Mouse (Mus musculus) adrenal gland, adult 2 months (tissue): ENCODE results near the gene Ostn. TPM values are rescaled to one million over a fixed set of nuclear protein-coding genes. Genes with fewer than 3 reads are reported as not detected.
"Not testable (repeated sequence)": the region's sequence is repeated elsewhere in the genome, so short reads cannot be mapped to it uniquely, and the experiment has no call there.

Experiments
- DNase-seq: peaks from one replicate; pipeline ENCODE4 v3.0.0; 2021
- long read RNA-seq: library from polyadenylated mRNA; stranded (forward); transcript quantifications from one replicate; pipeline ENCODE4 v2.0.0, GENCODE M21; 2021
- polyA plus RNA-seq: library from polyadenylated mRNA; depleted of rRNA; stranded (reverse); fragments of >200 nt; gene quantifications from 2 replicates; pipeline ENCODE4 v1.2.3, GENCODE M21; 2012; rRNA removed
- total RNA-seq, 2 experiments: library from RNA; stranded (reverse); gene quantifications; 2 replicates each; pipeline ENCODE4 v1.2.3; 2021

Gene Ostn
- total RNA-seq, result not detected
- not detected in 2 replicates for polyA plus RNA-seq
- long read RNA-seq, result 0 reads

DNA sequence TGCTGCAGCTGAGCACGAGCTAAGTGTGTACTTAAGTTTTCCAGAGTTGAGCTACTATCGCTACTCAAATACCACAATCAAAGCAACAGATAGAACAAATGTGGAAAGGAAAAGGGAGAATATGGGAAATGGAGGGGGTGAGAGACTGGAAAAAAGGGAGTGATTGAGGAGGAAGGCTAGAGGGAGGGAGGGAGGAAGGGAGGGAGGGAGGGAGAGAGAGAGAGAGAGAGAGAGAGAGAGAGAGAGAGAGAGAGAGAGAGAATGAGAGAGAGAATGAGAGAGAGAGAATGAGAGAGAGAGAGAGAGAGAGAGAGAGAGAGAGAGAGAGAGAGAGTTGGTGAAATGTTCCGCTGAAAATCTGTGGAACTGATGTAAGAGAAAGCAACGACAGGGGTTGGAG is at the start of gene Ostn:
Gene Ostn (plus strand): TSS at position 301 of the 400 bp plus-strand sequence.
- not testable (repeated sequence) for DNase-seq

DNA sequence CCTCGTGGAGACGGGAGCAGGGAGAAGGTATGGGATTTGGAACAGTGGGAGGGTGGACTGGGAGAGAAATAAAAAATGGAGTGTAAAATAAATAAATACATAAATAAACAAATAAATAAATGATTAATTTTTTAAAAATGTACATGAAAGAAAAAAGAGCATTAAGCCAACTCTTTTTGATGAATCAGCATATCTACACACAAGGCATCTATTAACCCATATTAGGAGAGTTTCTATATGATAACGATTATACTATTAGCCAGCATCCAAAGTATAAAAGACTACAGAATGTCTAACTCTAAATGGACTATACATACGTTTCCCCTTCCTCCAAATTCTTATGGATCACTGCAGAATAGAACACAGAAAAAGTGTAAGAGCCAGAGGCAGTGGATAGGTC is 38.5 kb upstream of the Ostn start:
- no peak for DNase-seq

DNA sequence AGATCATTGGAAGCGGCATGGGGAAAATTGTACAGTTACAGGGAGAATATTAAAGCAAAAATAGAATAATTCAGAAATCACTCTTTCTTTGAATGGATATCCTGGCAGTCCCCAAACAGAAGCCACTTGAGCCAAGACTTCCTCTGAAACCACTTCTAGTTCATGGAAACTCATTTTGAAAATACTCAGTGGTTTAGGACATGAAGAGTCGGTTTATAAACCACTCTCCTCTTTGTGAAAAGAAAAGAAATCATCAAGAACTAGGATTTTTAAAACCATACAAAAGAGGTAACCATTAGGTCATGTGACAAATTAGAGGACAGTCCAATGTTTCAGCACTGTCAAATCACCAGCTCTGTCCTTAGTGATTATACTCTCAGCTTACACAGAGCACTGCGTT is 19.9 kb upstream of the Ostn start:
- DNase-seq, result no peak

DNA sequence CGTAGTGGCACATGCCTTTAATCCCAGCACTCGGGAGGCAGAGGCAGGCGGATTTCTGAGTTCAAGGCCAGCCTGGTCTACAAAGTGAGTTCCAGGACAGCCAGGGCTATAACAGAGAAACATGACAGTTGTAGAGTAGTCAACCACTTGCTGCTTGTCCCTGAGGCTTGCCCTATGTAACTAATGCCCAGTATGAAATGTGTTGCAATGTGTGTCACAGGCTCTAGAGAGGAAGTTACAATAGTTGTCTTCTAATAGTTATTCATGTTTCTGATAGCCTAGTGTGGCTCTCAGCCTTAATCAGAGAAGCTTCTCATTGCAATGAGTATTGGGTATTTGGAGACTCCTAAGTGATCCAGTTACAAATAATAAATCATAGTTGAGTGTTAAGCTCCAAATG is 10.8 kb upstream of the Ostn start:
- DNase-seq, result no peak

DNA sequence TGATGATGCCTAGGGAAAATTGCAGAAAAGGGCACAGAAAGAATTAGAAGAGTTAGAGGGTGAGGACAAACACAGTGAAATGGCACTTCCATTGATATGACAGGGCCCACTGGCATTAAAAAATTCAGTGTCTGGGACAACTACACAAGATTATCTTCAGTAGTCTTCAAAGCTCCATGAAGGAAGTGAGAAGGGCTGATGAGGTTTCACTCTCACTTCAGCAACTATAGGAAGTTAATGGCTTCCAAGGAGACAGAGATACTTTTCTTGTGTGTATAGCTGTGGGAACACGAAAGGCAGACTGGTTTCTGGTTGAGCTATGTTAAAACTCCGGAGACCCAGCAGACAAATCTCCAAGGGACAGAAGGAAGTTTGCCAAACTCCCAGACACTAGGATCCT is 10.4 kb upstream of the Ostn start:
- DNase-seq, result no peak

DNA sequence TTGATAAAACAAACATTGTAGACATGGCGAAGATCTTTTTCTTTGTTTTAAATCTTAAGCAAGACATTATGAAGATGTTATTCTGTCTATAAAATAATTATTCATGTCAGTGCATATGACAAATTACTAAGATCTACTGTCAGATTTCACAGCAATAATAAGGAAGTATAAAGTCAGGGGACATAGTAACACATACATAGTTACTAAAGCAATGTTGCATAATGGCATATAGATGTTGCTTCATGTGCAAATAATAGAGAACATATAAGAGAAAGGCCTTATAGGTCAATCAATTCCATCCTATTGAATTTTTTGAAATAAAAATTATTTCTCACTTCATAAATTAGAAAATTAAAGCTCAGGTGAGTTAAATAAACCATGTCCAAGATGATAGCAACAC is 11.8 kb downstream of the Ostn start:
- DNase-seq, result no peak

DNA sequence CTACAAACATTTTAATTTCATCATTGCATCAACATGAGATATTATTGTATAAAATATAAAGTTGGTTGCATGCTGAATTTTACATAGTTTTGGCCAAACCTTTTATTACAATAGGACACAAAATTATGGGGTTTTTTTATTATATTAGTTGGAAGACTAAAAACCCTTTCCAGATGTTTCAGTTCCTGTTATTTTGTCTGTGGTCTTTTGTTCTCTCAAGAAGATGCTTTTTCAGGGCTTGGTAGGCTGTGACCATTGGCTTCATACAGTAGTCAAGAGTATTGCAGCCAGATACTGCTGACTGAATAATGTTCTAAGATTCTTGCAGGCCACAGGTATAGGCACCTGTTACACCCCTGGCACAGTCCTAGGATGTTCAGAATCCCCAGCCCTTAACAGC is 14.8 kb downstream of the Ostn start:
- no peak for DNase-seq

DNA sequence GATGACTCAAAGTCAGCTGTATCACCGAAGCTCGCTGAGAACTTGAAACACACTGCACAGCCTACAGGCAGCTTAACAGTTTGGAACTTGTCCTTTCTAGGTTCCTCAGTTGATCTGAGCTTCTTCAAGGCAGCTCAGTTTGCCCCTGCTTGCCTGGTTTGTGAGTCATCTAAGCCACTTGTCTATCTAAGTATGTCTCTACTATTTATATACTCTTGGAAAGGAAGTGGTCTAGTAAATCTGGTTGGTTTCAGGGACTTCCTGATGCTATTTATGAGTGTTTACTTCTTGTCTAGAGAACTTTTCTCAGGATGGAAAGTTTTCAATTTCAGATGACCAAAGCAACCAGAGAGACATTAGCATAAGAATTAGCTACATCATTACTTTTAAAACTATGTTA is 19.2 kb downstream of the Ostn start:
- DNase-seq, result no peak

DNA sequence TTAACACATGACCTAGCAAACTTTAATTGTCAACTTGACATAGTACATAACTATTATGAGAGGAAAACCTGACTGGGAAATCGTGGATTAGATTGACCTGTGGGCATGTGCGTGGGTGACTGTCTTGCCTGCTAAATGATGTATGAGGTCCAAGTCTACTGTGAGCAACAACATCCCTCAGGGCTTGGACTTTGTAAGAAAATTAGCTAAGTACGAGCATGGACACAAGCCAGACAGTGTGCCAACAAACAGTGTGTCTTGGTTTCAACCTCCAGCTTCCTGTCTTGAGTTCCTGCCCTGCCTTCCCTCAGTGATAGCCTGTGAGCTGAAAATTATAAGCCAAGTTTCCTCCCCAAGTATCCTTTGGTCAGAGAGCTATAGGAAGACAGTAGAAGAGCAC is 40.2 kb downstream of the Ostn start:
- DNase-seq, result no peak

DNA sequence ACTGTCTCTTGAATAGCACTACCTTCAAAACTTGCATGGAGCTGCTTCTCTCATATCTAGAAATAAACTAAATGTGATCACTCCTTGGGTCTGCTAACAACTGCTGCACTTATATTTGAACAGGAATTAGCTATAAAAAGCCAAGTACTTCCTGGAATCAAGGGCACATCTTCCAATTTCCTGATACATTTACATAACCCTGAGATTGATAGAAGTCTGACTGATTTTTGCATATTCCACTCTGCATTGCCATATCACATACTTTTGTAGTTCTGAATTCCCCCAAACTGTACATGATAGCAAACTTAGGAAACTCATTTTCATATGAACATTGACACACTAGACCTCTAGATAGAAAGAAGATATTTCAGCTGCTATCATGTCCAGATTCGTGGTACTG is 41.1 kb downstream of the Ostn start:
- DNase-seq, result no peak

DNA sequence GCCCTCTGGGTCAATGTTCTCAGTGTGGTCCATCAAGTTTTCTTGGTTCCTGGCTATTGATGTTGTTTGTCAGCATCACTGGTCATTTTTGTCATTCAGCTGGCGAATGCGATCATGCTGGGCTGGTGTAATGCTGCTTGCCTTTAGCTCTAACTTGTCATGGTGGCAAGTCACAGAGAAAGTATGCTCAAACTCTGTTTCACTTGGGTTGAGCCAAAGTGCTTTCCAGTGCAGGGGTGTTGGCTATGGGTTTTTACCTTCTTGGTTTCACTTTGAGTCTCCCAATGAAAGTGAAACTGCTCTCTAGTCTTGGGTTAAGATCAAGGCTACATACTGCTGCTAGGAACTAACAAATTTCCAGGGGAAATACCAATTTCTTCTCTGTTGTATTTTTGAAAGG is 41.9 kb downstream of the Ostn start:
- no peak for DNase-seq

DNA sequence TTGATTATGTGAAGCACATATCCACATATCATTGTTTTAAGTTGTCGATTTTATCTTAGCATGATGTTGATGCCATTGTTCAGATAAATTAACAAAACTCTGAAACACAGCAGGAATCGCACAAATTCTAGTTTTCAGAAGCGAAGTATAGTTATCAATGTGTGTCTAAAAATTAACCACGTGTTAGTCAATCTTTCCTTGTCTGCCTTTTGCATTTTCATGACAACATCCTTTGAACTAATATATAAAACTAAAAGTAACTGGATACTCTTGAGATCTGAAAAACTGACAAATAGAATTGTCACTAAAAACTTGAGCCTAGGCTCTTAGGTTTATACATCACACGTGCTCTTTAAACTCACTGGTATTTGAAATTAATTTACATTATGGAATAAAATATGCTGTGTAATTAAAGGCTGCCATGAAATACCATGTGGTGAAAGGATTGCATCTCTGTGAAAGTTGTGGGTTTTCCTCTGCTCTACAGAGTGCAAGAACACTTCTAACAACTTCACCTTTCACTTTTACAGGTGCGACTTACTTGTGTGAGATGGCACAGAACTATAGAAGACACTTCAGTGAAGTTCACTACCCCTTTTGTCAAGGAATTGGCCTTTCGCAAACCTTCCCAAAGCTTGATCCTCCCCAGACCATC is 42.7 kb downstream of the Ostn start:
- no peak for DNase-seq

DNA sequence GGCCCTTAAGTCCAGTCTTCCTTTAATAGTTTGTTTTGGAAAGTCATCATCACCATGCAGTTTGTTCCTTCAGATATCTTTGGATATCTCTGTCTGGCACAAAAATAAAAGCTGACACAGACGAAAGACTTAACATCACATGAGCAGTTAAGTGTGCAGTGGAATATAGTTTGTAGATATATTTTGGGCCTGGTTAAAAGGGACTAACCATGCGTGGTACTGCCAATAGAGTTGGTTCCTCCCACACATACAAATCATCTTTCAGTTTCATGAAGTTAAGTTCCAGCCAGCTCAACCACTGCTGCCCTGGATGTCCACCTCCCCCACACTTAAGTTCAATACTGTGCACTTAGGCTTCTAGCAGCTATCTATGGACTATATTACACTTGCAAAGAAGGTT is 47.2 kb downstream of the Ostn start:
- DNase-seq, result no peak

DNA sequence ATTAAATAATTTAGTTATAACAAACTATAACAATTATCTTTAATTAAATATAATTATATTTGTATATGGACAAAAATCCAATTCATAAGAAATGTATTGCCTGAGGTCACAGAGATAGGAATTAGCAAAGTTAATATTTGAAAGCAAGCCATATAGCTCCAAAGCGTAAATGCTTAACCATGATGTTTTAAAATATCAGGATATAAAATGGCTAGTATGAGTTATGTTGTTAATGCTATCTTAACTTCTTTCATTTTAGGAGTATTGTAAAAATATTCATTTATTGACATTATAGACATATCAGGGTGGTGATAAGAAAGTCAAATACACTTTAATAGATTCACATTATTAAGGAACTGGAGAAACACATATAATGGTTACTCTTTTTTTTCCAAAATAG is 52.8 kb downstream of the Ostn start:
- no peak for DNase-seq

DNA sequence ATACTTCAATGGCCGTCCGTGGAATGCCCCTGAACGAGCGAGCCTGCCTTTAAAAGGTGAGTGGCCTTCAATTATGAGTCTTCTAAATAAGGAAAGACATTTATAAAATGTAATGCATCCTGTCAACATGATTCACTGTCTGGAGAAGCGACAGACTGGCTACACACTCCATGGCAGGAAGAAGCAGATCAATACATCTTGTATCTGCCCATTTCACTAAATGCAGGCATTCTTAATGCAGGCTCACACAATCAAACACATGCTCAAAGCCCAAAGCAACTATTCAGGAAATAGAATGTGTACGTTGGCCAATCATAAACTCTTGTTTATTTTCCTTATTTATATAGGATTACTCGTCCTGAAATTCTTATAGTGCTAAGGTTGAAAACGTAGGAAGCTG is 62.9 kb downstream of the Ostn start, which contains the start of gene Uts2b:
Gene Uts2b (minus strand): TSS at position 49 of the 400 bp plus-strand sequence.
- no peak for DNase-seq

DNA sequence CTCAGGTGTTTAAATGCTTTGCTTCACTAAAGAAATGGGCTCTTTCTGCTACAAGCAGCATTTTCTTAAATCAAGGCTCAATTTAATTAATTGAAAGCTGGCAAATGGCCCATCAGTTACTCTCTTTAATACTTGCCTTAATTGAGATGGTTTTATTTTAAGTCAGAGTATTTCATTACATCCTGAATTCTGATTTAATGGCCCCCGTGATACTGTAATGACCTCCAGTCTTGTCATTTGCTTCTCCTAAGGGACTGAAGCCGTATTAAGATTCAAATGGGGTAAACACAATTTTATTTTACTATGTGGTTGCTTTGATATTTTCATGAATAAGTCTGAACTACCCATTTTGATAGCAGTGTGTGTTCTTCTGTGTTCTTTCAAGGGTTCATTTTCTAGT is 63.4 kb downstream of the Ostn start:
- no peak for DNase-seq

DNA sequence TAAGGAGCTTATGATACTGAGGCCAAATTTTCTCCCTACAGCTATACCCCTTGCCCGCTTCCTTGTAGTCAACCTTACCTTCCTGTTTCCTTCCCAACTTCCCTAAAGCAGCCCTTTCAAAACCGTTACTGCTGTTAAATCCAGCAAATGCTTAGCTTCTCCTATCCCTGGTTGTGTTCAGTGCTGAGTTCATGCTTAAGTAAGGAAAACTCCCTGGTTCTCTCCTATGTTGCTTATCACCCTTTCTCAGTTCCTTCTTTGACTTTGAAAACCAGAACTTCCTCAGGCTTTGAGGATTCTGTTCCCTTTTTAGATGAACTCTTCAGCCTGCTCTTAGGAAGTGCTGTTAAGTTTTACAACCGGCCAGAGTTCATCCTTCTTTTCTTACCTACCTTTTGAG is 66.8 kb downstream of the Ostn start:
- DNase-seq, result no peak

DNA sequence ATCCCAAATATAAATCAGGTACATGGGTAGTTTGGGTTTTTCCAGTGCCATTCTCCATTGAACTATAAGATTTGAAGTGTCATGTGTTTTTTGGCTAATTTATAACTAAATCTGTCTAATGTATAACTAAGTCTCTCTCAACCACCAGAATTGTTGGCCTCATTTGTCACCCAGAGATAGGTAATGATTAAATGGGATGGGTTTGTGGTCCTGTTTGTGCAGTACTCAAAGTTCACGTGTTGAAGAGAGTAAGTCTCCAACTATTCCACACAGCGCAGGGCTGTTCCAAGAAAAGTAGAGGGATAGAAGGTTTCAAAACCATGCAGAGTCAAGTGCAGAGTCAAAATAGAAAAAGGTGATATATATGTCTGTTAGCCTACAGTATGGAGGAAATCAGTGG is 68.0 kb downstream of the Ostn start:
- no peak for DNase-seq

DNA sequence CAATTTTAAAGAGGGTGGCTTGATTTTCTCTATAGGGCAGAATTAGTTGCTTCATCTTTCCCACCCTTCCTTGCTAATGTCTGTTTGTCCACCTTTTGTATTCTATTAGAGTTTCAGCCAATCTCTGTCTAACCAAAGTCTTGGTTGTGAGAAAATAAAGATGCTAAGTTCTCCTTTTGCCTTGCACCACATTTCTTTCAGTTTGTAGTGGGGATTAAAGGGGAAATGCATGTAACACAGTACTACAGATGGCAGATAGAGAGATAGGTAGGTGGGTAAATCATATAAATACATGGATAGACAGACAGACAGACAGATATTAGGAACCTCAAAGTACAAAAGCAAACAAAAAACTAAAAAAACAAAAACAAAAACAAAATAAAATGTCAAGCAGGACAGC is 69.3 kb downstream of the Ostn start:
- no peak for DNase-seq

DNA sequence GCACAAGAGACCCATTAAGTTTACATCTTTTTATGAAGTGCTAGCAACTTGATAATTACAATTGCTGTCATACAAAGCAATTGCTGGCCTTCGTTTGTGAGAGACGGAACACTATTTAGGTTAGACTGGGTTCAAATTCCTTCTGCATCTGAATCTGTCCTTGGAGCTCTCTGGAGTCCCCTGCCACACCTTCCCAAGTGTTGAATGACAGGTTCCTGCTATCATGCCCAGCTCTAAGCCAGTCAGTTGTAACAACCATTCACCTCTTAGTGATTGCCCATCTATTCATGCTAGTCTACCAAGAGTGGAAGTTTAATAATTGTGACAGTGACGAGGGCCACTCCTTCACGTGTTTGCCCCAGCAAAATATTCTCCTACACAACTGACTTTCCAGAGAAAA is 74.9 kb downstream of the Ostn start:
- DNase-seq, result no peak

DNA sequence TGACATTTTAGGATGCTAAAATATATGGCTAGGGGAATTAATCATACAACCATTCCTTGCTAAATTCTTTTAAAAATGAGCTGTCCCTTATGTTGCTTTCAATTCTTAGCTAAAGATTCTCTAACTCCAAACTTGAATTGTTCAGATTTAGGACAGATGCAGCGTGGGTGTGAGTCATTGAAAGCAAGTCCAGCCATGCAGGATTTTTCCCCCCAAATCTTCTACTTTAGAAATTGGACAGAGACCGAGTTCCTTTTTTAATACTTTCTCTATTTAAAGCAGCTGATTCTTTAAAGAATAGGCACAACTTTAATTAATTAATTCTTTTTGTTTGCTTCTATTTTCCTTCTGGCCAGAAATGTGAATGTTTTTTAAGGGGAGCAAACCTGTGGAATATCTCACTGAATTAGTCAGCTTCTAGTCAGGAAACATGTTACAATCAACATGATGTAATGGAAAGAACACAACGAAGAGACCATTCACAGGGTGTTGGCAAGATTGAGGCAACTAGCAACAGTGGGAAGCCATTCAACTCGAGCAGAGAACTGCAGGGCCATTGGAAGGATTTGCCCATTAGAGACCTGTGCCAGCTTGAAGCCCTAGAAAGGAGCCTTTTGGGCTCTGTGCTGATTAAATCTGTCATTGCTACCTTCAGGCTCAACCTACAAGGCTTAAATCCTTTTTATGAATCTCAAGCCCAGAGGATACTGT is 77.8 kb downstream of the Ostn start:
- DNase-seq, result no peak

DNA sequence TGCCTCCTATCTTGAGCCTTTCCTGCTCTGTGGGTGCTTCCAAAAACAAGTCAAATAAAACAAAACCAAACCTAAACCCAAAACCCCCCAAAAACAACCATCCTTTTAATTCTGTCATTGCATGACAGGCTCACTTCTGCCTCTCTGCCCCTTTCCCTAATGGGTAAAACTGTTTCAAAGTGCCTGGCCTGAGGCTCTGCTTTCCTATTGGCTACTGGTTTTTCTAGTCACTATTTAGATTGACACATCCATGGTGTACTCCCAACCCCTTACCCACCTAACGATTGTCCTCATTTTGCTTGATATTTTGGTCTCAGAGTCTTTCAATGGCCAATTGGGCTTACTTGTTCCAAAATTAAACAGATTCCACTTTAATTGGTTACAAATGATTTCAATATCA is 78.4 kb downstream of the Ostn start:
- DNase-seq, result no peak

DNA sequence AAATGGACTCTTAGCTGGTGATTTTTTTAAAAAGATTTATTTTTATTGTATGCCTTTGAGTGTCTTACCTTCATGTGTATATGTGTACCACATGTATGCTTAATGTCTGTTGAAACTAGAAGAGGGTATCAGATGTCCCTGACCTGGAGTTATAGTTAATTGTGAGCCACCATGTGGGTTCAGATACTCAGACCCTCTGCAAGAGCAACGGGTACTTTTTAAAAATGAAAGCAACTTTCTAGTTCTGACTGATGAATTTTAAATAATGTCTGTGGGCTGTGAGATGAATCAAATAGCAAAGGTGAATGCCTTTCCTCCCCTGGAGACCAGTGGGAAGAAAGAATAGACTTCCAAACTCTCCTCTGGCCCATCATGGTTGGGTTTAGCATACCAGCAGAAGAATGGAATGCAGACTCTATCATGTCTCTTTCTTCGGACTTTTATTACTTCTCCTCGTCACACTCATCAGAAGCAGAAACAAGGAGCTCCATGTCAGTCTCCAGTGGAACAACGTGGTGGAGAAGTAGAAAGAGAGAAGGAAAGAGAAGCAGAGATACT is 79.6 kb downstream of the Ostn start:
- DNase-seq, result no peak
